Mouse (Mus musculus): ENCODE measurements around the gene Cdkal1.

GRCm38 (mm10) chr13:29773563-29773962 is 81.9 kb downstream of the Cdkal1 start:
- TF ChIP-seq EP300 (IDR thresholded peaks at IDR 0.05; ENCODE audit: low read length) (no peak), USF1 (IDR thresholded peaks at IDR 0.05; ENCODE audit: low read depth, low read length) (no peak), MYC (IDR thresholded peaks at IDR 0.05; ENCODE audit: low read depth, low read length) (no peak), CTCF (conservative IDR thresholded peaks at IDR 0.05 in 1 of 2, IDR thresholded peaks at IDR 0.05 in 1 of 2; ENCODE audit: low read depth in 2 of 2, low read length in 2 of 2) (no peak), POLR2A (IDR thresholded peaks at IDR 0.05; ENCODE audit: low read depth, low read length) (no peak), RCOR1 (conservative IDR thresholded peaks at IDR 0.05; ENCODE audit: low read depth, low read length) (no peak), BHLHE40 (IDR thresholded peaks at IDR 0.05; ENCODE audit: low read depth, low read length) (no peak), MAZ (IDR thresholded peaks at IDR 0.05; ENCODE audit: low read depth, low read length) (no peak), MEF2A (IDR thresholded peaks at IDR 0.05; ENCODE audit: borderline replicate concordance, low read depth, low read length) (no peak), PAX5 (IDR thresholded peaks at IDR 0.05; ENCODE audit: low read length) (no peak), SIN3A (IDR thresholded peaks at IDR 0.05; ENCODE audit: low read length) (no peak), KAT2A (IDR thresholded peaks at IDR 0.05; ENCODE audit: insufficient replicate concordance, low read length) (no peak), ZC3H11A (IDR thresholded peaks at IDR 0.05; ENCODE audit: low read depth, low read length) (no peak)
